Mouse (Mus musculus): Measurements from ENCODE around the gene Lca5. TPM values are rescaled to one million over a fixed set of nuclear protein-coding genes. Genes with fewer than 3 reads are reported as not detected.

Gene Lca5
- polyA plus RNA-seq, 1 experiment from 2014 or later: 8.0 TPM

- H3K9me3 ChIP-seq (ENCODE audit: control insufficient read depth, low read length): no peaks in the 10 kb centered on the region
- H3K27me3 ChIP-seq (replicated peaks; ENCODE audit: control insufficient read depth, insufficient read depth, low read length): no peaks in the 10 kb centered on the region
- WGBS: 79% methylated on average over 10 of the region's 10 CpGs
- ATAC-seq: no peak
- H3K9ac ChIP-seq (ENCODE audit: low read depth, low read length): no peak overlapping the region
- H3K4me3 ChIP-seq (ENCODE audit: low read length): no peak overlapping the region
- H3K4me2 ChIP-seq (ENCODE audit: low read depth, low read length): no peak overlapping the region
- no peaks in the 10 kb centered on the region for H3K4me1 ChIP-seq (ENCODE audit: control insufficient read depth, insufficient read depth, low read length)
- H3K27ac ChIP-seq (ENCODE audit: low read length): no peak overlapping the region
- H3K36me3 ChIP-seq (ENCODE audit: control insufficient read depth, insufficient read depth, low read length): no peaks in the 10 kb centered on the region
Measured at GRCm38 (mm10) chr9:83379661-83380060, 61.3 kb downstream of the Lca5 start.

GRCm38 (mm10) chr9:83377132-83377531 is 63.8 kb downstream of the Lca5 start:
- Histone ChIP-seq H3K9ac (ENCODE audit: low read depth, low read length) (no peak overlapping the region), H3K4me3 (ENCODE audit: low read length) (no peak overlapping the region), H3K4me1 (ENCODE audit: control insufficient read depth, insufficient read depth, low read length) (no peaks in the 10 kb centered on the region), H3K27ac (ENCODE audit: low read length) (no peak overlapping the region), H3K36me3 (ENCODE audit: control insufficient read depth, insufficient read depth, low read length) (no peaks in the 10 kb centered on the region), H3K4me2 (ENCODE audit: low read depth, low read length) (no peak overlapping the region), H3K27me3 (replicated peaks; ENCODE audit: control insufficient read depth, insufficient read depth, low read length) (no peaks in the 10 kb centered on the region), H3K9me3 (ENCODE audit: control insufficient read depth, low read length) (no peaks in the 10 kb centered on the region)
- no peak for ATAC-seq
- WGBS: 65% methylated on average over 2 of the region's 2 CpGs

GRCm38 (mm10) chr9:83375522-83376176 is 65.3 kb downstream of the Lca5 start:
- no peak overlapping the region for H3K4me2 ChIP-seq (ENCODE audit: low read depth, low read length)
- no peak overlapping the region for H3K9ac ChIP-seq (ENCODE audit: low read depth, low read length)
- 69% methylated on average over 4 of the region's 4 CpGs for WGBS
- no peaks in the 10 kb centered on the region for H3K9me3 ChIP-seq (ENCODE audit: control insufficient read depth, low read length)
- H3K4me1 ChIP-seq (ENCODE audit: control insufficient read depth, insufficient read depth, low read length): no peaks in the 10 kb centered on the region
- no peaks in the 10 kb centered on the region for H3K36me3 ChIP-seq (ENCODE audit: control insufficient read depth, insufficient read depth, low read length)
- no peak overlapping the region for H3K4me3 ChIP-seq (ENCODE audit: low read length)
- ATAC-seq: no peak
- no peaks in the 10 kb centered on the region for H3K27me3 ChIP-seq (replicated peaks; ENCODE audit: control insufficient read depth, insufficient read depth, low read length)
- H3K27ac ChIP-seq (ENCODE audit: low read length): no peak overlapping the region

GRCm38 (mm10) chr9:83370907-83371306 is 70.0 kb downstream of the Lca5 start:
- Histone ChIP-seq H3K9me3 (ENCODE audit: control insufficient read depth, low read length) (no peaks in the 10 kb centered on the region), H3K4me2 (ENCODE audit: low read depth, low read length) (no peak overlapping the region), H3K36me3 (ENCODE audit: control insufficient read depth, insufficient read depth, low read length) (no peaks in the 10 kb centered on the region), H3K9ac (ENCODE audit: low read depth, low read length) (no peak overlapping the region), H3K27ac (ENCODE audit: low read length) (no peak overlapping the region), H3K4me3 (ENCODE audit: low read length) (no peak overlapping the region), H3K27me3 (replicated peaks; ENCODE audit: control insufficient read depth, insufficient read depth, low read length) (no peaks in the 10 kb centered on the region), H3K4me1 (ENCODE audit: control insufficient read depth, insufficient read depth, low read length) (no peaks in the 10 kb centered on the region)
- ATAC-seq: no peak
- 13% methylated on average over 1 of the region's 1 CpGs for WGBS

- no peak overlapping the region for H3K4me2 ChIP-seq (ENCODE audit: low read depth, low read length)
- H3K36me3 ChIP-seq (ENCODE audit: control insufficient read depth, insufficient read depth, low read length): no peaks in the 10 kb centered on the region
- H3K27me3 ChIP-seq (replicated peaks; ENCODE audit: control insufficient read depth, insufficient read depth, low read length): no peaks in the 10 kb centered on the region
- WGBS: 97% methylated on average over 1 of the region's 1 CpGs
- no peaks in the 10 kb centered on the region for H3K4me1 ChIP-seq (ENCODE audit: control insufficient read depth, insufficient read depth, low read length)
- no peak overlapping the region for H3K4me3 ChIP-seq (ENCODE audit: low read length)
- no peak overlapping the region for H3K27ac ChIP-seq (ENCODE audit: low read length)
- H3K9ac ChIP-seq (ENCODE audit: low read depth, low read length): no peak overlapping the region
- no peaks in the 10 kb centered on the region for H3K9me3 ChIP-seq (ENCODE audit: control insufficient read depth, low read length)
- no peak for ATAC-seq
Measured at GRCm38 (mm10) chr9:83368234-83368633, 72.7 kb downstream of the Lca5 start.

- Histone ChIP-seq H3K27ac (ENCODE audit: low read length) (no peak overlapping the region), H3K4me2 (ENCODE audit: low read depth, low read length) (no peak overlapping the region), H3K9ac (ENCODE audit: low read depth, low read length) (no peak overlapping the region), H3K9me3 (ENCODE audit: control insufficient read depth, low read length) (no peaks in the 10 kb centered on the region), H3K27me3 (replicated peaks; ENCODE audit: control insufficient read depth, insufficient read depth, low read length) (no peaks in the 10 kb centered on the region), H3K4me1 (ENCODE audit: control insufficient read depth, insufficient read depth, low read length) (peaks cover 6% of the 10 kb centered on the region; the same call in 1 of the 2 replicates), H3K4me3 (ENCODE audit: low read length) (no peak overlapping the region), H3K36me3 (ENCODE audit: control insufficient read depth, insufficient read depth, low read length) (no peaks in the 10 kb centered on the region)
- WGBS: 66% methylated on average over 4 of the region's 4 CpGs
- ATAC-seq: no peak
Measured at GRCm38 (mm10) chr9:83355802-83356201, 85.1 kb downstream of the Lca5 start.

- no peak overlapping the region for H3K4me2 ChIP-seq (ENCODE audit: low read depth, low read length)
- ATAC-seq: no peak
- H3K27ac ChIP-seq (ENCODE audit: low read length): no peak overlapping the region
- H3K36me3 ChIP-seq (ENCODE audit: control insufficient read depth, insufficient read depth, low read length): no peaks in the 10 kb centered on the region
- peaks cover 12% of the 10 kb centered on the region; the same call in 1 of the 2 replicates for H3K4me1 ChIP-seq (ENCODE audit: control insufficient read depth, insufficient read depth, low read length)
- H3K9ac ChIP-seq (ENCODE audit: low read depth, low read length): no peak overlapping the region
- H3K27me3 ChIP-seq (replicated peaks; ENCODE audit: control insufficient read depth, insufficient read depth, low read length): no peaks in the 10 kb centered on the region
- WGBS: 63% methylated on average over 7 of the region's 7 CpGs
- no peaks in the 10 kb centered on the region for H3K9me3 ChIP-seq (ENCODE audit: control insufficient read depth, low read length)
- no peak overlapping the region for H3K4me3 ChIP-seq (ENCODE audit: low read length)
Measured at GRCm38 (mm10) chr9:83353316-83353715, 87.6 kb downstream of the Lca5 start.

GRCm38 (mm10) chr9:83351171-83351570 is 89.8 kb downstream of the Lca5 start:
- Histone ChIP-seq H3K27me3 (replicated peaks; ENCODE audit: control insufficient read depth, insufficient read depth, low read length) (no peaks in the 10 kb centered on the region), H3K4me2 (ENCODE audit: low read depth, low read length) (no peak overlapping the region), H3K27ac (ENCODE audit: low read length) (peak overlapping the region; percentile 23; the same call in 1 of the 2 replicates), H3K9ac (ENCODE audit: low read depth, low read length) (no peak overlapping the region), H3K9me3 (ENCODE audit: control insufficient read depth, low read length) (no peaks in the 10 kb centered on the region), H3K4me3 (ENCODE audit: low read length) (no peak overlapping the region), H3K4me1 (ENCODE audit: control insufficient read depth, insufficient read depth, low read length) (peaks cover 12% of the 10 kb centered on the region; the same call in 1 of the 2 replicates), H3K36me3 (ENCODE audit: control insufficient read depth, insufficient read depth, low read length) (no peaks in the 10 kb centered on the region)
- peak; percentile 34; the same call in 1 of the 2 replicates for ATAC-seq
- 58% methylated on average over 5 of the region's 5 CpGs for WGBS

- peaks cover 12% of the 10 kb centered on the region; the same call in 1 of the 2 replicates for H3K4me1 ChIP-seq (ENCODE audit: control insufficient read depth, insufficient read depth, low read length)
- H3K9ac ChIP-seq (ENCODE audit: low read depth, low read length): no peak overlapping the region
- peak overlapping the region; percentile 23; the same call in 1 of the 2 replicates for H3K27ac ChIP-seq (ENCODE audit: low read length)
- peak; percentile 78 for ATAC-seq
- no peaks in the 10 kb centered on the region for H3K36me3 ChIP-seq (ENCODE audit: control insufficient read depth, insufficient read depth, low read length)
- H3K9me3 ChIP-seq (ENCODE audit: control insufficient read depth, low read length): no peaks in the 10 kb centered on the region
- 20% methylated on average over 5 of the region's 5 CpGs for WGBS
- no peaks in the 10 kb centered on the region for H3K27me3 ChIP-seq (replicated peaks; ENCODE audit: control insufficient read depth, insufficient read depth, low read length)
- no peak overlapping the region for H3K4me2 ChIP-seq (ENCODE audit: low read depth, low read length)
- no peak overlapping the region for H3K4me3 ChIP-seq (ENCODE audit: low read length)
Measured at GRCm38 (mm10) chr9:83350613-83351012, 90.3 kb downstream of the Lca5 start.

- H3K9ac ChIP-seq (ENCODE audit: low read depth, low read length): no peak overlapping the region
Measured at GRCm38 (mm10) chr9:83349905-83350304, 91.0 kb downstream of the Lca5 start.

More at GRCm38 (mm10) chr9:83349905-83350304, 91.0 kb downstream of the Lca5 start:
- Histone ChIP-seq H3K9me3 (ENCODE audit: control insufficient read depth, low read length) (no peaks in the 10 kb centered on the region), H3K36me3 (ENCODE audit: control insufficient read depth, insufficient read depth, low read length) (no peaks in the 10 kb centered on the region), H3K27ac (ENCODE audit: low read length) (peak overlapping the region; percentile 58), H3K4me3 (ENCODE audit: low read length) (no peak overlapping the region), H3K27me3 (replicated peaks; ENCODE audit: control insufficient read depth, insufficient read depth, low read length) (no peaks in the 10 kb centered on the region), H3K4me1 (ENCODE audit: control insufficient read depth, insufficient read depth, low read length) (peaks cover 12% of the 10 kb centered on the region; the same call in 1 of the 2 replicates), H3K4me2 (ENCODE audit: low read depth, low read length) (no peak overlapping the region)
- ATAC-seq: 0 out of 2 replicates have a peak, but pooled peaks have one; percentile 61
- 12% methylated on average over 1 of the region's 1 CpGs for WGBS

Measured in intestine, embryonic 16.5 days (tissue).